Mouse (Mus musculus) ES-Bruce4 (cell line): Measurements from ENCODE around the gene Sike1. TPM values are rescaled to one million over a fixed set of nuclear protein-coding genes. Genes with fewer than 3 reads are reported as not detected.

Source experiments
- H3K27ac ChIP-seq: 2 replicates; pipeline ENCODE4 v1.5.1; 2012; ENCODE audit warnings: low read length, inconsistent platforms; ENCODE audit not compliant: insufficient read depth
- H3K27me3 ChIP-seq: 2 replicates; pipeline ENCODE4 v1.6.1; 2012; ENCODE audit warnings: mild to moderate bottlenecking, low read length, inconsistent platforms; ENCODE audit not compliant: control insufficient read depth, poor library complexity, insufficient read depth, severe bottlenecking
- H3K36me3 ChIP-seq: 2 replicates; pipeline ENCODE4 v1.6.1; 2012; ENCODE audit warnings: inconsistent platforms, mild to moderate bottlenecking, low read length, moderate library complexity; ENCODE audit not compliant: control insufficient read depth, poor library complexity, insufficient read depth, severe bottlenecking
- H3K4me1 ChIP-seq: one replicate; pipeline ENCODE4 v1.8.1; 2011; ENCODE audit warnings: low read length; ENCODE audit not compliant: control insufficient read depth, insufficient read depth
- H3K4me3 ChIP-seq: 2 replicates; pipeline ENCODE4 v1.5.1; 2011; ENCODE audit warnings: low read depth, mild to moderate bottlenecking, low read length
- H3K9ac ChIP-seq: 2 replicates; pipeline ENCODE4 v1.6.1; 2012; ENCODE audit warnings: low read depth, mild to moderate bottlenecking, inconsistent platforms; ENCODE audit not compliant: poor library complexity, severe bottlenecking
- H3K9me3 ChIP-seq: replicated peaks from 2 replicates; pipeline ENCODE4 v1.6.1; 2012; ENCODE audit warnings: mild to moderate bottlenecking, low read length, inconsistent platforms; ENCODE audit not compliant: control insufficient read depth, poor library complexity, insufficient read depth, severe bottlenecking
- CTCF ChIP-seq: IDR thresholded peaks from one replicate; pipeline ENCODE4 v1.8.1; 2011; ENCODE audit warnings: low read depth, low read length
- EP300 ChIP-seq: IDR thresholded peaks from 2 replicates; pipeline ENCODE4 v1.6.1; 2011; ENCODE audit warnings: low read depth, low read length; ENCODE audit not compliant: insufficient read depth
- POLR2A ChIP-seq: IDR thresholded peaks from one replicate; pipeline ENCODE4 v1.8.1; 2011; ENCODE audit warnings: low read length; ENCODE audit not compliant: insufficient read depth
- polyA plus RNA-seq: library from polyadenylated mRNA; stranded (reverse); fragments of >200 nt; gene quantifications from 2 replicates; pipeline ENCODE4 v1.2.4, GENCODE M21; 2011; ENCODE audit warnings: low read depth; ENCODE audit not compliant: missing spikeins, insufficient read depth, insufficient read length

The Sike1 gene
- polyA plus RNA-seq, 1 experiment: 65.5 TPM

DNA sequence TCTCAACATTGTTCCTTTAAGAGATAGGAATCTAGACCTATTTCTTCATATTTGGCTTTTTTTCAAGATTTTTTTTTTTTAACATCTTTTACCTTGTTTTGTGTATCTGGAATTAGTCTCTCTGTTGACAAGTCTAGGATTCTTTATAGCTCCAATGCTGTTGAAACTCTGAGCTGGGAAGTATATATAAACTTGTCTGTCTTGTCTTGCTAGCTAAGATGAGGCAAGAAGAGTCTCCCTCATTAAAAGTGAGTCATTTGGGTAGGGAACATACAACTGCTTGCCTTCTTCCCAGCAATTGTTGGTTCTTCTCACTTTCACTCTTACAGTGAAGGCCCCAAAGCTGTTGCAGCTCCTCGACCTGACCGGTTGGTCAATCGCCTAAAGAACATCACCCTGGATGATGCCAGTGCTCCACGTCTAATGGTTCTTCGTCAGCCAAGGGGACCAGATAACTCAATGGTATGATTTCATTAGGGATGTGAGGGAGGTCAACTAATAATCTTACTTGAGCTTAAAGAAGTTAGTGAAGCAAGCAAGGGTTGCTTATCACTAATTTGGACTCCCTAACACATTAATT, 60.6 kb downstream of the Sike1 start:
- Histone ChIP-seq H3K4me1 (no peaks in the 10 kb centered on the region), H3K4me3 (no peak overlapping the region), H3K36me3 (peaks cover 63% of the 10 kb centered on the region), H3K27ac (no peak overlapping the region), H3K27me3 (no peaks in the 10 kb centered on the region), H3K9ac (no peak overlapping the region), H3K9me3 (no peaks in the 10 kb centered on the region)
- TF ChIP-seq EP300: no peak
- TF ChIP-seq CTCF: no peak
- TF ChIP-seq POLR2A: no peak

- Histone ChIP-seq H3K9me3 (no peaks in the 10 kb centered on the region), H3K4me3 (no peak overlapping the region), H3K36me3 (peaks cover 60% of the 10 kb centered on the region), H3K4me1 (no peaks in the 10 kb centered on the region), H3K9ac (no peak overlapping the region; the same call in 1 of the 2 replicates), H3K27ac (no peak overlapping the region), H3K27me3 (no peaks in the 10 kb centered on the region)
- TF ChIP-seq EP300: no peak
- no peak for TF ChIP-seq POLR2A
- no peak for TF ChIP-seq CTCF
Observed at GRCm38 (mm10) chr3:103057752-103058151, 62.2 kb downstream of the Sike1 start.

Other genes with a start within 250 kb of the Sike1 start
- not detected in 2 replicates for gene Tshb, start 213.0 kb upstream of the Sike1 start, polyA plus RNA-seq
- gene Sycp1, start 59.6 kb upstream of the Sike1 start, polyA plus RNA-seq: 1.8 and 3.7 TPM in 2 replicates
- gene Nr1h5, start 31.6 kb upstream of the Sike1 start, polyA plus RNA-seq: not detected in 2 replicates
- gene Csde1, start 24.7 kb downstream of the Sike1 start, polyA plus RNA-seq: 465 and 518 TPM in 2 replicates
- gene Nras, start 62.6 kb downstream of the Sike1 start, polyA plus RNA-seq: 138 and 145 TPM in 2 replicates
- gene Ampd1, start 78.3 kb downstream of the Sike1 start, polyA plus RNA-seq: 0.85 TPM in 1 of 2 replicates, not detected in the other
- gene Dennd2c, start 106.9 kb downstream of the Sike1 start, polyA plus RNA-seq: 22.4 and 22.9 TPM in 2 replicates
- 186 and 192 TPM in 2 replicates for gene Bcas2, start 175.9 kb downstream of the Sike1 start, polyA plus RNA-seq